Mouse (Mus musculus) myocyte (in vitro differentiated cells): ENCODE measurements around the gene Ercc1.

Source experiments
- CEBPB ChIP-seq: IDR thresholded peaks from 2 replicates; pipeline ENCODE4 v1.6.1; 2011; ENCODE audit warnings: mild to moderate bottlenecking, moderate library complexity; ENCODE audit not compliant: poor library complexity, insufficient read depth, severe bottlenecking
- E2F4 ChIP-seq: IDR thresholded peaks from one replicate; pipeline ENCODE4 v1.6.1; 2011; ENCODE audit warnings: mild to moderate bottlenecking, control low read depth, moderate library complexity; ENCODE audit not compliant: insufficient read depth
- MAX ChIP-seq: IDR thresholded peaks from one replicate; pipeline ENCODE4 v1.6.1; 2011; ENCODE audit warnings: low read depth, mild to moderate bottlenecking, control low read depth
- MYOG ChIP-seq, 3 experiments: IDR thresholded peaks; one replicate each; pipeline ENCODE4 v1.6.1; 2011; ENCODE audit warnings: control low read depth in 2 of 3, low read depth in 2 of 3, mild to moderate bottlenecking in 2 of 3; ENCODE audit not compliant: insufficient read length in 2 of 3, control insufficient read depth in 1 of 3, insufficient read depth in 1 of 3
- POLR2A ChIP-seq: IDR thresholded peaks from one replicate; pipeline ENCODE4 v1.6.1; 2011; ENCODE audit warnings: low read depth, mild to moderate bottlenecking, control low read depth, moderate library complexity; ENCODE audit not compliant: insufficient read length
- POLR2AphosphoS2 ChIP-seq: IDR thresholded peaks from one replicate; pipeline ENCODE4 v1.6.1; 2011; ENCODE audit warnings: low read depth, control low read depth; ENCODE audit not compliant: insufficient read length
- SRF ChIP-seq: IDR thresholded peaks from one replicate; pipeline ENCODE4 v1.6.1; 2011; ENCODE audit warnings: low read depth; ENCODE audit not compliant: control insufficient read depth, insufficient read length
- TCF12 ChIP-seq: IDR thresholded peaks from one replicate; pipeline ENCODE4 v1.6.1; 2011; ENCODE audit warnings: mild to moderate bottlenecking, control low read depth; ENCODE audit not compliant: poor library complexity, insufficient read depth, severe bottlenecking
- TCF3 ChIP-seq: IDR thresholded peaks from one replicate; pipeline ENCODE4 v1.6.1; 2011; ENCODE audit warnings: low read depth, control low read depth; ENCODE audit not compliant: insufficient read length
- USF1 ChIP-seq: IDR thresholded peaks from one replicate; pipeline ENCODE4 v1.6.1; 2011; ENCODE audit warnings: low read depth, mild to moderate bottlenecking, control low read depth, moderate library complexity

DNA sequence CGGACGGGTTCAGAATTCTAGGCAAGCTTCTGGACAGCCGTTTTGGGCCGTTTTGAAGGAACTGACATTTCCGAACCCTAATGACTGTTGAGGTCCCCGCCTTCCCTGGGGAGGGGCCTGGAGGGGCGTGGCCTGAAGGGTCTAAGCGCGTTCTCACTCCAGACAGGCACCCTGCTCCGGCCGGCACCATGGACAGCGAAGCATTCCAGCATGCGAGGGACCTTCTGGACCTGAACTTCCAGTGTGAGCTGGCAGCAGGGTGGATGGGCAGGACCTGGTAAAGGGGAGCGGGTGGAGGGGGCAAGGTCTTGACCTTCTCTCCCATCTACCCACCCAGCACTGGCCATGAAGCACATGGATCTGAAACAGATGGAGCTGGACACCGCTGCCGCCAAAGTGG is 23.8 kb downstream of the Ercc1 start:
- no peak for TF ChIP-seq POLR2A
- TF ChIP-seq POLR2AphosphoS2, result no peak
- no peak for TF ChIP-seq E2F4
- TF ChIP-seq SRF, result no peak
- no peak for TF ChIP-seq TCF3
- TF ChIP-seq USF1, result no peak
- TF ChIP-seq MYOG (IDR thresholded peaks at IDR 0.05; ENCODE audit: control insufficient read depth in 1 of 3, insufficient read depth in 1 of 3, insufficient read length in 2 of 3, low read depth in 2 of 3), result no peak
- TF ChIP-seq TCF12, result no peak
- no peak for TF ChIP-seq MAX
- no peak for TF ChIP-seq CEBPB
